Mouse (Mus musculus): ENCODE data around the gene Olfr1104. TPM values are rescaled to one million over a fixed set of nuclear protein-coding genes. Genes with fewer than 3 reads are reported as not detected.

Olfr1104 gene
- polyA plus RNA-seq (2017; shearing (Covaris generic)) = not detected

DNA sequence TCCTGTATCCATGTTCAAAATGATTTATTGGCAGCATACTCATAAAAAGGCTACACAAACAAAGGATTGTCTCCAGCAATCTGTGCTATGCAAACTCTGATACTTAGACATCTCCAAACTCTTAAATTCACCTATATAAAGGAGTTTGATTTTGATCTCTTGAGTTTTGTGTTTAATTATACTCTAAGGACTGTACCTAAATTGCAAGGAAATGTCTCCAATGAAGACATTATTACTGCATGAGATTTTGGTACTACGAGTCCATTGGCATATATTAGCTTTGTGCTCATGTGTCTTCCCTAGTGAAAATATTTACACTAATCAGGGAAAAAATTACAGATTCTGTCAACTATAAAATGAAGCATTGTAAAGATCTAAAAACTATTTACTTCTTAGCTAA, at the start of gene Olfr1104:
Olfr1104 (minus strand) TSS at position 101 of the 400 bp plus-strand sequence.

DNA sequence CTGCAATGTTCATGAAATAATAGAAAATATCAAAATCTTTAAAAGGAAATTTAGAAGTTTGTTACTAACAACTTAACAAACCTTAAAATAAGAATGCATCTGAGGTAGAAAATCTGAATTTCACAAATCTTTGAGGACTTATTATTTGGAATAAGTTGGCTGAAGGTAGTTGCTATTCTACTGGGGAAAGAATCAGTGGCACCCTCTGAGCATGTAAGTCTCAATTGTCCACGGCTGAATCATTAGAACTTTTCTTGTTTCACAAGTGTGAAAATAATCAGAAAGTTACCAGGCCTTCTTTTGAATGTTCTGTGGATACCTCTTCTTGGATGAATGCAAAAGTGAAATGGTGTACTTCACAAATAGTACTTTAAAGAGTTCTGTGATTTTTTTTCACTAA, 48.8 kb upstream of the Olfr1104 start, which contains the start of gene Olfr1107:
Olfr1107 (minus strand) TSS at position 101 of the 400 bp plus-strand sequence.

DNA sequence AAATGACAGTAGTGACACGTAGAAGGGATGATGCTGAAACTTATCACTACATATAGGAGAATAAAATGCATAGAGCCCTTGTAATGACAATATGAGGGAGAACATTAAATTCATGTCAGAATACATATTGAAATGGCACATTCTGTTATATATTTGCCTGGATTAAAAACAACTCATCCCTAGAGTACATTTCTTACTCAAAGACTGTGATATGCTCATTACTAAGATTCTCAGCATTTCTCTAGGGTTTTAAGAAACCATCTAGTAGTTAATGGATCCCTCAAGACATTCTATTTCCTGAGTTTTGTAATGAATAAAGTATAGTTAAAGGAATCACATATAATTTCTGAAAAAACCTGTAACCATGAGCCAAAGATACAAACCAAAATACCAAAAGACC, 25.3 kb upstream of the Olfr1104 start, which contains the start of gene Olfr1106:
Olfr1106 (minus strand) TSS at position 101 of the 400 bp plus-strand sequence.

DNA sequence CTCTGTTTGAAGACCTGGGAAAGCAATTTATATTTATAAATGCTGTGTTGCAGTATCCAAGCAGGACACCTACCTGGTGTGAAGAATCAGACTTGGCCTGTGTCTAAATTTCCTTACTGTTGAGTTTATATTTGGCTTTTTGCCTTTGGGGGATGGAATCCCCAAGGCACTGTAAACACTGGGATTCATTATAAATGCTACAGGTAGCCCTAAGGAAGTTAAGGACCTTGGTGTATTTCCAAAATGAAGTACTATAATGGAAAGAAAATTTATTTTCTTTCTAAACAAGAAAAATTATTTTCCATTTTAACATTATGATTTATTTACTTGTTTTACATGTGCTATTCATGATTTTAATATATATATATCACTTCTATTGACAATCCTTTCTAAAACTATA, 9.6 kb upstream of the Olfr1104 start, which contains the start of gene Olfr1105:
Olfr1105 (minus strand) TSS at position 101 of the 400 bp plus-strand sequence.

DNA sequence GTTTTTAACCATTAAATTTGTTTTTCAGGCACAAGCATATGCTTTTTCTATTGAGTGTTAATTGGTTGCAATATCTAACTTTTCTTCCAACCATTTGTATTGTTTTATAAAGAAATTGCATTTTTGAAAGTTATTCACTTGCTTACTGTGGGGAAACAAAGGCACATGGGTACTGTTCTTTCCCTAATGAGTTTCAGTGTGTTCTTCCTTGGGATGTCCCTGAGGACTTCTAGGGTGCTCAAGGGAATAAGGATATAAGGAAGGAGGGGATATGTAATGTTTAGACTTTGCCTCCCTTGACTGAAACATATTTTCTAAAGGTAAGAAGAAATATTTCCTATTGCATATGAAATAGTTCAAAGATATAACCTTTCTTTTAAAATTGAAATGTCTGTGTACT, 28.8 kb downstream of the Olfr1104 start, which contains the start of gene Olfr1102:
Olfr1102 (plus strand) TSS at position 301 of the 400 bp plus-strand sequence.

DNA sequence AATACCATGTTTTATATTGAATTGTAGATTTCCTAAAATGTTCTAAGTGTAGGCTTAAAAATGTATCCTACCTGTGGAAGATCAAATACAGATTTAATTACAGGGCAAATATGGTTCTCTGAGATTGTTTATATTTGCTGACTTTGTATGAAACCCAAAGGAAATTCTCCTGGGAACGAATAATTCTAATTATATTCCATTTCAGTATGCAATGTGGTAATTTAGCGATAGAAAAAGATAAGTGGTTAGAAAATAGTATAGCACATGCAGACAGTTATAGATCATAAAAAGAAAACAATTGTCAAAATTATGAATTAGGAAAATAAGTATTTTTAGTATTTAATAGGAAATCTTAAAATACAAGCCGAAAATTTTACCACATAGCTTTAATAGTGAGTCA, 35.8 kb downstream of the Olfr1104 start, which contains the start of gene Olfr1101:
Olfr1101 (minus strand) TSS at position 101 of the 400 bp plus-strand sequence.

DNA sequence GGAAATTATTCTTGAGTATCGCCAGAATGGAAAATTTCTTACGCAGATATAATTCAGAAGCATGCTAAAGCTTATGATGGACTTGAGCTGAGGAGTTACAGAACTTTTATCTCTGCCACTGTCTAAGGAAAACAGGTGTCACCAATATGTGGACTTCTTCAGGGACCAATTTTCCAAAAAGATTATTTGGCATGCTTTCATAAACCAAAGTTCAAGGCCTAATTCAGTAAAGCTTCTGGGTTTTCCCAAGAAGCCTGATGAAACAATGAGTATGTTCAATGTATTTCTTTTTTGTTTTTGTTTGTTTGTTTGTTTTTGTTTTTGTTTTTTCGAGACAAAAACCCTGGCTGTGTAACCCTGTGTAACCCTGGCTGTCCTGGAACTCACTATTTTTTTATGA, 47.0 kb downstream of the Olfr1104 start, which contains the start of gene Olfr1100:
Olfr1100 (minus strand) TSS at position 101 of the 400 bp plus-strand sequence.

Other genes with a start within 250 kb of the Olfr1104 start
- not detected for gene Olfr1093, start 244.6 kb downstream of the Olfr1104 start, polyA plus RNA-seq (2017; shearing (Covaris generic))
- gene Olfr141, start 217.1 kb downstream of the Olfr1104 start, polyA plus RNA-seq (2017; shearing (Covaris generic)) = not detected
- not detected for gene Olfr1094, start 202.4 kb downstream of the Olfr1104 start, polyA plus RNA-seq (2017; shearing (Covaris generic))
- gene Olfr1095, start 175.4 kb downstream of the Olfr1104 start, polyA plus RNA-seq (2017; shearing (Covaris generic)) = not detected
- gene Gm13723, start 152.3 kb downstream of the Olfr1104 start, polyA plus RNA-seq (2017; shearing (Covaris generic)) = not detected
- not detected for gene Olfr1097, start 134.9 kb downstream of the Olfr1104 start, polyA plus RNA-seq (2017; shearing (Covaris generic))
- not detected for gene Olfr1098, start 102.5 kb downstream of the Olfr1104 start, polyA plus RNA-seq (2017; shearing (Covaris generic))
- not detected for gene Olfr1099, start 66.4 kb downstream of the Olfr1104 start, polyA plus RNA-seq (2017; shearing (Covaris generic))
- gene Olfr1100, start 47.1 kb downstream of the Olfr1104 start, polyA plus RNA-seq (2017; shearing (Covaris generic)) = not detected
- gene Olfr1101, start 35.9 kb downstream of the Olfr1104 start, polyA plus RNA-seq (2017; shearing (Covaris generic)) = not detected
- not detected for gene Olfr1102, start 28.7 kb downstream of the Olfr1104 start, polyA plus RNA-seq (2017; shearing (Covaris generic))
- gene Olfr1105, start 9.5 kb upstream of the Olfr1104 start, polyA plus RNA-seq (2017; shearing (Covaris generic)) = not detected
- gene Olfr1106, start 25.2 kb upstream of the Olfr1104 start, polyA plus RNA-seq (2017; shearing (Covaris generic)) = not detected
- not detected for gene Olfr1107, start 48.7 kb upstream of the Olfr1104 start, polyA plus RNA-seq (2017; shearing (Covaris generic))
- gene Olfr1109, start 68.9 kb upstream of the Olfr1104 start, polyA plus RNA-seq (2017; shearing (Covaris generic)) = not detected
- gene Olfr259, start 87.5 kb upstream of the Olfr1104 start, polyA plus RNA-seq (2017; shearing (Covaris generic)) = not detected
- not detected for gene Olfr1110, start 113.2 kb upstream of the Olfr1104 start, polyA plus RNA-seq (2017; shearing (Covaris generic))
- not detected for gene Olfr1111, start 125.5 kb upstream of the Olfr1104 start, polyA plus RNA-seq (2017; shearing (Covaris generic))
- not detected for gene Olfr1112, start 160.7 kb upstream of the Olfr1104 start, polyA plus RNA-seq (2017; shearing (Covaris generic))
- not detected for gene Olfr1113, start 181.9 kb upstream of the Olfr1104 start, polyA plus RNA-seq (2017; shearing (Covaris generic))
- gene Olfr1115, start 220.9 kb upstream of the Olfr1104 start, polyA plus RNA-seq (2017; shearing (Covaris generic)) = not detected
- not detected for gene Olfr1116, start 240.5 kb upstream of the Olfr1104 start, polyA plus RNA-seq (2017; shearing (Covaris generic))